Mouse (Mus musculus): ENCODE data around the gene Krt13. TPM values are rescaled to one million over a fixed set of nuclear protein-coding genes. Genes with fewer than 3 reads are reported as not detected.

Krt13 gene
- polyA plus RNA-seq, 1 experiment: not detected

DNA sequence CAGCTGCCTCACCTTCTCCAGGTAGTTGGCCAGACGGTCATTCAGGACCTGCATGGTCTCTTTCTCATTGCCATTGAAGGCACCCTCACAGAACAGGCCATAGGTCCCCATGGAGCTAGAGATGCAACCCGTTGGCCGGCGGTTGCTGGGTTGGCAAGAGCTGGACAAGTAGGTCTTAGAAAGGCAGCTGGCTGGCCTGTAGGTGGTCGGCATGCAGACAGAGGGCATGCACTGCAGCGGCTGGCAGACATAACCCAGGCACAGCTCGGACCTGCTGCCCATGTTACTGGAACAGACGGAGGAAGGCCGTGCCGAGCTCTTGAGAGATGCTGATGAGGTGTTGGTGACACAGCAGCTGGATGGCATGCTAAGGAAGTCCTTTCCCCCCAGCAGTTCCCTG, 33.5 kb downstream of the Krt13 start, which contains the start of gene Krt32:
TSS of gene Krt32 (minus strand) at position 366 of the 400 bp plus-strand sequence.
- no peak within 1 kb of the TSS for H3K27ac ChIP-seq (ENCODE audit: insufficient read depth, low read length)

GRCm38 (mm10) chr11:100073873-100074272, 47.5 kb downstream of the Krt13 start:
- Histone ChIP-seq H3K4me1 (ENCODE audit: control insufficient read depth, insufficient read depth, low read length) (peaks cover 2% of the 10 kb centered on the region), H3K4me3 (ENCODE audit: insufficient read depth, low read length) (no peak overlapping the region), H3K27ac (ENCODE audit: insufficient read depth, low read length) (no peak overlapping the region)
- TF ChIP-seq CTCF (IDR thresholded peaks at IDR 0.05; ENCODE audit: extremely low read depth, insufficient read depth, low read length) (no peak), POLR2A (IDR thresholded peaks at IDR 0.05; ENCODE audit: extremely low read depth, insufficient read depth, low read length) (no peak)

More for the DNA sequence above, 33.5 kb downstream of the Krt13 start, which contains the start of gene Krt32:
- Histone ChIP-seq H3K4me1 (ENCODE audit: control insufficient read depth, insufficient read depth, low read length) (peaks cover 2% of the 10 kb centered on the region; the same call in 1 of the 2 replicates), H3K4me3 (ENCODE audit: insufficient read depth, low read length) (no peak within 1 kb of the TSS)
- TF ChIP-seq POLR2A (IDR thresholded peaks at IDR 0.05; ENCODE audit: extremely low read depth, insufficient read depth, low read length) (no peak), CTCF (IDR thresholded peaks at IDR 0.05; ENCODE audit: extremely low read depth, insufficient read depth, low read length) (no peak)

Other genes with a start within 250 kb of the Krt13 start
- not detected in 2 replicates for gene Krtap9-1, start 248.2 kb downstream of the Krt13 start, polyA plus RNA-seq (2012; rRNA removed)
- not detected in 2 replicates for gene Gm11567, start 242.4 kb downstream of the Krt13 start, polyA plus RNA-seq (2012; rRNA removed)
- gene Krtap31-1, start 213.6 kb downstream of the Krt13 start, polyA plus RNA-seq (2012; rRNA removed): not detected in 2 replicates
- not detected in 2 replicates for gene Gm11565, start 206.8 kb downstream of the Krt13 start, polyA plus RNA-seq (2012; rRNA removed)
- gene Krtap31-2, start 185.3 kb downstream of the Krt13 start, polyA plus RNA-seq (2012; rRNA removed): not detected in 2 replicates
- gene Krtap9-5, start 173.1 kb downstream of the Krt13 start, polyA plus RNA-seq (2012; rRNA removed): not detected in 2 replicates
- not detected in 2 replicates for gene Krtap29-1, start 142.5 kb downstream of the Krt13 start, polyA plus RNA-seq (2012; rRNA removed)
- not detected in 2 replicates for gene Krtap16-1, start 135.0 kb downstream of the Krt13 start, polyA plus RNA-seq (2012; rRNA removed)
- gene Krtap17-1, start 127.6 kb downstream of the Krt13 start, polyA plus RNA-seq (2012; rRNA removed): not detected in 2 replicates
- gene Krt33a, start 105.4 kb downstream of the Krt13 start, polyA plus RNA-seq (2012; rRNA removed): 0.06 TPM in 1 of 2 replicates, not detected in the other
- not detected in 2 replicates for gene Krt33b, start 91.7 kb downstream of the Krt13 start, polyA plus RNA-seq (2012; rRNA removed)
- gene Krt34, start 80.0 kb downstream of the Krt13 start, polyA plus RNA-seq (2012; rRNA removed): not detected in 2 replicates
- not detected in 2 replicates for gene Krt31, start 71.0 kb downstream of the Krt13 start, polyA plus RNA-seq (2012; rRNA removed)
- 0.10 TPM in 1 of 2 replicates, not detected in the other for gene Krt32, start 33.3 kb downstream of the Krt13 start, polyA plus RNA-seq (2012; rRNA removed)
- not detected in 2 replicates for gene Krt35, start 25.3 kb downstream of the Krt13 start, polyA plus RNA-seq (2012; rRNA removed)
- not detected in 2 replicates for gene Krt36, start 15.9 kb downstream of the Krt13 start, polyA plus RNA-seq (2012; rRNA removed)
- gene Krt15, start 14.4 kb upstream of the Krt13 start, polyA plus RNA-seq (2012; rRNA removed): 0.25 TPM in 1 of 2 replicates, not detected in the other
- 0.25 and 0.44 TPM in 2 replicates for gene Krt19, start 27.1 kb upstream of the Krt13 start, polyA plus RNA-seq (2012; rRNA removed)
- gene Krt9, start 71.7 kb upstream of the Krt13 start, polyA plus RNA-seq (2012; rRNA removed): 4.7 and 6.4 TPM in 2 replicates
- not detected in 2 replicates for gene Krt14, start 86.0 kb upstream of the Krt13 start, polyA plus RNA-seq (2012; rRNA removed)
- not detected in 2 replicates for gene Krt16, start 127.3 kb upstream of the Krt13 start, polyA plus RNA-seq (2012; rRNA removed)
- gene Krt17, start 139.5 kb upstream of the Krt13 start, polyA plus RNA-seq (2012; rRNA removed): 0.13 and 0.15 TPM in 2 replicates
- gene Krt42, start 148.3 kb upstream of the Krt13 start, polyA plus RNA-seq (2012; rRNA removed): not detected in 2 replicates
- 534 and 549 TPM in 2 replicates for gene Eif1, start 198.3 kb upstream of the Krt13 start, polyA plus RNA-seq (2012; rRNA removed)
- gene Gast, start 212.8 kb upstream of the Krt13 start, polyA plus RNA-seq (2012; rRNA removed): 0.33 TPM in 1 of 2 replicates, not detected in the other
- gene Hap1, start 234.6 kb upstream of the Krt13 start, polyA plus RNA-seq (2012; rRNA removed): 76.5 and 83.3 TPM in 2 replicates

Measured in cortical plate, adult 2 months (tissue).